Mouse (Mus musculus) G1E (cell line): Measurements from ENCODE around the gene Fam89b. TPM values are rescaled to one million over a fixed set of nuclear protein-coding genes. Genes with fewer than 3 reads are reported as not detected.

Experiments used
- ATAC-seq: 2 replicates; pipeline ENCODE4 v1.8.0; 2016; ENCODE audit warnings: mild to moderate bottlenecking; ENCODE audit not compliant: insufficient number of reproducible peaks, poor library complexity, low FRiP score, severe bottlenecking; ENCODE audit errors: extremely low read depth
- DNase-seq: peaks from one replicate; pipeline ENCODE4 v3.0.0; 2012; ENCODE audit warnings: low spot score
- H3K27me3 ChIP-seq: 2 replicates; pipeline ENCODE4 v1.6.1; 2012; ENCODE audit warnings: mild to moderate bottlenecking, low read length, inconsistent platforms; ENCODE audit not compliant: insufficient read depth
- H3K36me3 ChIP-seq: replicated peaks from 2 replicates; pipeline ENCODE3; 2012; ENCODE audit warnings: mild to moderate bottlenecking, inconsistent platforms
- H3K4me1 ChIP-seq: 2 replicates; pipeline ENCODE4 v1.6.1; 2012; ENCODE audit warnings: low read depth, low read length, inconsistent platforms, mixed read lengths; ENCODE audit not compliant: insufficient read depth
- H3K4me3 ChIP-seq: 2 replicates; pipeline ENCODE4 v1.5.1; 2012; ENCODE audit warnings: low read depth, mild to moderate bottlenecking, inconsistent platforms, low read length, moderate library complexity, mixed read lengths
- H3K9me3 ChIP-seq: replicated peaks from 2 replicates; pipeline ENCODE4 v1.6.1; 2012; ENCODE audit warnings: inconsistent platforms
- CTCF ChIP-seq: IDR thresholded peaks from 2 replicates; pipeline ENCODE4 v1.5.1; 2012; ENCODE audit warnings: low read depth, low read length, inconsistent platforms, mixed read lengths
- GATA1 ChIP-seq: IDR thresholded peaks from 2 replicates; pipeline ENCODE4 v1.6.1; 2012; ENCODE audit warnings: borderline replicate concordance, low read length, inconsistent platforms, mixed read lengths
- GATA2 ChIP-seq: IDR thresholded peaks from 2 replicates; pipeline ENCODE4 v1.6.1; 2012; ENCODE audit warnings: low read depth, low read length, inconsistent platforms, borderline replicate concordance
- POLR2AphosphoS5 ChIP-seq: IDR thresholded peaks from 2 replicates; pipeline ENCODE4 v1.6.1; 2012; ENCODE audit warnings: low read depth, low read length, inconsistent platforms; ENCODE audit not compliant: insufficient replicate concordance
- TAL1 ChIP-seq: conservative IDR thresholded peaks from 2 replicates; pipeline ENCODE4 v1.6.1; 2012; ENCODE audit warnings: low read depth, low read length, inconsistent platforms, mixed read lengths
- polyA plus RNA-seq: library from polyadenylated mRNA; stranded (reverse); fragments of >175 nt; gene quantifications from 2 replicates; pipeline ENCODE4 v1.2.3, GENCODE M21; 2012
- total RNA-seq, 2 experiments: library from RNA; stranded (forward) in 1 of 2; stranded (reverse) in 1 of 2; fragments of 200-1000 nt in 1 of 2; fragments of >200 nt in 1 of 2; fragmentation: Nextera tagmentation in 1 of 2; gene quantifications; 2 replicates each; pipeline ENCODE4 v1.2.3; 2014 to 2017

Fam89b gene
- total and polyA plus RNA-seq, 3 experiments = 21.9 to 56.7 (median 23.4) TPM

DNA sequence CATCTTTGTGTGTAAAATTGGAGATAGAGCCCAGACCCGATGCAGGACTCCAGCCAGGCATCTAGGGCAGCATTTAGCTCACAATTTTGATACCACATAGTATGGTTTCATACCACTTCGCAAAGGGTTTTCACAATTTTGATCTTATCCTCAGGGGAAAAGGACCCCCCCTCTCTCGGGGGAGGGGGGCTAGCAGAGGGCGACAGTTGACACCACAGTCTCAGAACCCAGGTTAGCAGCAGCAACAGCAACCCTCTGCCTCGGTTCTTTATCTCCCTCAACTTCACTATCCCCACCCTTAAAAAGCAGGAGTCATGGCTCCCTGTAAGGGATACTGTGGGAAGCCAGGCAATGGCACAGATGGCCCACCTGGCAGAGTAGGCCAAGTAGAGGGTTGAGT, 16.2 kb downstream of the Fam89b start:
- TF ChIP-seq GATA1 (no peak), TAL1 (no peak), POLR2AphosphoS5 (no peak), GATA2 (no peak), CTCF (no peak)
- ATAC-seq (no peak), DNase-seq (no peak)
- Histone ChIP-seq H3K36me3 (peaks cover 97% of the 10 kb centered on the region), H3K27me3 (no peaks in the 10 kb centered on the region), H3K9me3 (no peaks in the 10 kb centered on the region), H3K4me3 (no peak overlapping the region; the same call in 1 of the 2 replicates), H3K4me1 (peaks cover 66% of the 10 kb centered on the region)

DNA sequence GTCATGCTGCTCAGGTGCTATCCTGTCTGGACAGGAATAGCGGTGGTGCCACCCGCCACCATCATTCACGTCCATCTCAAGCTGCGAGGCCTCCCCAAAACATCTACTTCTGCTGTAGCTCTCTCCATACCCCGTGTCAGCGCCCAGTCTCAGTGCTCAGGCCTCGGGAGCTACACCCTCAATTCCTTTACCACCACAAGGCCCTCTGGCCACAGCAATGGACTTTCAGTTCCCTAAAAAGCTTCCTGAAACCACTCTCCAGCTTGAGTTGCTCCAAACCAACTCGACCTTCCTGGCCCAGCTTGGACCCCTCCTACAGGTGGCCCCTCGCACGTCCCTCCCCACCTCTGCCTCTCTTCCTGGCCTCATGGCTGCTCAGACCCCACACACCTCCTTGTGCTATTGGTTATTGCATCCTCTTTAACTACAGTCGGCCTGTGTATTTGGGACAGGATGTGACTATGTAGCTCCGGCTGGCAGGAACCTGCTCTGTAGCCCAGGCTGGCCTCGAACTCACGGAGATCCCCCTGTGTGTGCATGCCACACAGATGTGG, 17.5 kb downstream of the Fam89b start:
- no peaks in the 10 kb centered on the region for H3K9me3 ChIP-seq
- H3K4me3 ChIP-seq = no peak overlapping the region
- no peak for ATAC-seq
- DNase-seq = no peak
- peaks cover 61% of the 10 kb centered on the region for H3K4me1 ChIP-seq
- TF ChIP-seq CTCF (no peak), POLR2AphosphoS5 (no peak), GATA1 (no peak), TAL1 (no peak), GATA2 (no peak)
- H3K27me3 ChIP-seq = no peaks in the 10 kb centered on the region
- peaks cover 96% of the 10 kb centered on the region for H3K36me3 ChIP-seq

DNA sequence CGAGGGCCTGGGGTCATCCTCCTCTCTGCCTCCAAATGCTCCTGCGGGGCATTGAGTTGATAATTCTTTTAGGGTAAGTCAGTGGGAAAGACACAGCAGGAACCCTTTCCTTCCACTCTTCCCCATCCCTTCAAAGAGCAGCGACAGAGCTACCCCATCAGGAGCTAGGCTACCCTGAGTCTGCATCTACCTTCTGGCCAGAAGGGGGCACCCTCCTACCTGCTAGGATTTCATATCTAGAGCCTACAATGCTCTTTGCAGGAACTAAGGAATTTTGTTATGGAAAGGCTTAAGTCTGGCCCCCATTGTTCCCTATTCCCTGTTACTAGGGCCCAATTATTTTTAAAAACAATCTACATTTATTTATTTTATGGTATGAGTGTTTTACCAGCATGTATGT, 18.2 kb downstream of the Fam89b start:
- Histone ChIP-seq H3K9me3 (no peaks in the 10 kb centered on the region), H3K27me3 (no peaks in the 10 kb centered on the region), H3K36me3 (peaks cover 96% of the 10 kb centered on the region), H3K4me1 (peaks cover 62% of the 10 kb centered on the region), H3K4me3 (no peak overlapping the region)
- no peak for ATAC-seq
- no peak for TF ChIP-seq TAL1
- TF ChIP-seq CTCF = peak; percentile 63
- no peak for DNase-seq

DNA sequence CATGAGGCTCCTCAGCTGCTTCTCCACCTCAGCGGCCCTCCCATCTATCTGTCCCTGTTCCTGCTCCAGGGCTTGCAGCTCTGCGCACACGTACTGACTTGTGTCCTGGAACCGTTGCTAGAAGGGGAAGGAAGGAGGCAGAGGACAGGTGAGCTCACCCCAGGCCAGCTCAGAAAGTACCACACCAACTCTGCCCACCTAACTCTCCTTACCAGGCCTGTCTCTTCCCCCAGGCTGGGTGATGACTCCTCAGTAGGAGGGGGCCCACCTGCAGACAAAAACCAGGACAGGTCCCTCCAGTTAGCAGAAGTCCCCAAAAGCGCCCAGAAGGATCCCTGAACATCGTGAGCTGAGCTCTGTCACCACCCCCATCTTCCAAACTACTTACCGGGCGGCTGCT, 18.9 kb downstream of the Fam89b start:
- Histone ChIP-seq H3K4me1 (peaks cover 62% of the 10 kb centered on the region), H3K4me3 (no peak overlapping the region), H3K9me3 (no peaks in the 10 kb centered on the region), H3K27me3 (no peaks in the 10 kb centered on the region), H3K36me3 (peaks cover 96% of the 10 kb centered on the region)
- TF ChIP-seq TAL1 = no peak
- TF ChIP-seq CTCF = no peak
- TF ChIP-seq GATA1 = no peak
- no peak for TF ChIP-seq GATA2
- TF ChIP-seq POLR2AphosphoS5 = no peak
- no peak for ATAC-seq
- DNase-seq = no peak

DNA sequence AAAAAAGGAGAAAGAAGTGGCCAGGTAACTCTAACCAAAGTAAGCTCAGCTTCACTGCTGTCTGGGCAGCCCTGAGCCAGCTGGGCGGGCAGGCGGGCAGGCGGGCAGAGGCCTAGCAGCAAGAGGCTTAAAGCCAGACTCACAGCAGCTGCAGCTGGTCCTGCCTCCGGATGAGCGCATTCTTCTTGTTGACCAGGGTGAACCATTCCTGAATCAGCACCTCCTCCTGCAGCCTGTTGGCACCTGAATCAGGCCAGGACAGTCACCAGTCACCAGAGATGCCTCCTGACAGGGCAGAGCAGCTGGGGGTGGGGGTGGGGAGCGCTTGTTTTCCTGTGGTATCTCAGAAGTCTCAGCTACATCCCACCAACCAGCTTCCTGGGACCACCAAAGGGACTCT, 19.4 kb downstream of the Fam89b start:
- H3K4me3 ChIP-seq = no peak overlapping the region
- H3K9me3 ChIP-seq = no peaks in the 10 kb centered on the region
- DNase-seq (no peak), ATAC-seq (no peak)
- H3K27me3 ChIP-seq = no peaks in the 10 kb centered on the region
- TF ChIP-seq GATA2 (no peak), POLR2AphosphoS5 (no peak), GATA1 (no peak)
- H3K4me1 ChIP-seq = peaks cover 62% of the 10 kb centered on the region
- peaks cover 95% of the 10 kb centered on the region for H3K36me3 ChIP-seq

DNA sequence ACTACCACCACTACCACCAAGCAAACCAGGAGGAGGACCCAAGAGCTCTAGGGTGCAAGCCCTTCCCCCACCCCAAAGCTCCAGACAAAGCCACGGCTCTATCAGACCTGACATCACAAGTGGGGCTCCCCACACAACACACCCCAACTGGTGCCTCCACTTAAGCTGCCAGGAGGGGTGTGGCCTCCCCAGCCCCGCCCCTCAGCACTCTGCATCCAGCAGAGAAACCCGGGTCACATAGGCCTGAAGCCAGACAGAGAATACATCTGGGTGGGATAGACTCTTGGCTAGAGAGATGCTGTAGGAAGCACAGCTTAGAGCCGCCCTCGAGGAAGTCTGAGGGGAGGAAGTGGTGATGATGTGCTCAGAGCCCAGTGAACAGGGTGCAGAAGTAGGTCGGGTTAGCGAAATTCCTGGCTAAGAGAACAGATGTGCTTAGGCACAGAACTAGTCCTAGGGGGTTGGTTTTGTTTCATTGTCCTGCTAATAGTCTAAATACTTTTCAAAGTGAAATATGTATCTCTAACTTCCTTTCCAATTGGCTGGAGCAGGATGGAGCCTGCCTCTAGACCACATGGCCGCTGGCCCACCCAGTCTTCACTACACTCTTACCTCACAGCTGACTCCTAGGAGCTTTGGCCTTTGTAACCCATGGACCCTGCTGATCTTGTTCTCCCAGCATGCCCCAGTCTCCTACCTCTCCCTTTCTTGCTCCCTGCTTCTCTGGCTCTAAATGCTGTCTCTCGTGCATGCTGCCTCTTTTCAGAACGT, 24.5 kb downstream of the Fam89b start:
- no peak for TF ChIP-seq TAL1
- no peak for TF ChIP-seq POLR2AphosphoS5
- TF ChIP-seq GATA2 = no peak
- TF ChIP-seq GATA1 = no peak
- no peak for TF ChIP-seq CTCF
- H3K27me3 ChIP-seq = no peaks in the 10 kb centered on the region
- peak overlapping the region; percentile 66; the same call in 1 of the 2 replicates for H3K4me3 ChIP-seq
- H3K36me3 ChIP-seq = peaks cover 94% of the 10 kb centered on the region
- peak; percentile 83 for DNase-seq
- ATAC-seq = peak; percentile 65
- H3K9me3 ChIP-seq = no peaks in the 10 kb centered on the region
- peaks cover 41% of the 10 kb centered on the region for H3K4me1 ChIP-seq
